ENCODE assay signal across 8 mouse cellular contexts in the genomic region with DNA sequence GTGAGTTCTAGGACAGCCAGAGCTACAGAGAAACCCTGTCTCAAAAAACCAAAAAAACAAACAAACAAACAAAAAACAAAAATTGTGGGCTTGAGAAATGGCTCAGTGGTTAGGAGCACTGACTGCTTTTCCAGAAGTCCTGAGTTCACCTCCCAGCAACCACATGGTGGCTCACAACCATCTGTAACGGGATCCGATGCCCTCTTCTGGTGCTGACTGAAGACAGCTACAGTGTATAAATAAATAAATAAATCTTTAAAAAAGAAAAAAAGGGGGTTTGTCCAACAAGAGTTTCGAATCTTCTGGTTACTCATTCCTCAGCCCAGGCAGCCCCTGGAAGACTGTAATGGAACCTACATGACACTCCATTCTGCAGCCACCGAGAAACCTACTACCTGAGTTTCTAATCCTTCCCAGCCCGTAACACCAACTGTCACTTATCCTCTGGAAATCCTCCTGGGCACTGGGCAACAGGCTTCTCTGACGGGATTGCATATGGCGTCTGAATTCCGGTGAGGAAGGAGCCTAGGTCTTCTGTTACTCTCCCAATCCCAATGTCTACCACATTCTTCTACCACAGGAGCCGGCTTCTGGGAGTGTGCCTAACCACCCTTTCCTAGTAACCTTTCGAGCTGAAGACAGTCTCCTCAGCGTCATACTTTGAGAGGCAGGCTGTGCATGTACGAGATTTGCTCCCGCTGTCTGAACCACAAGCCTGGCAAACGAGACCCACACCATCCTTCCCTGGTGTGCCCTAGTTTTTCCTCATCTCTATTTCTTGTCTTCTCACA. TPM values are rescaled to one million over a fixed set of nuclear protein-coding genes. Genes with fewer than 3 reads are reported as not detected.
DNase-seq lines count a peak whose midpoint lies in the region; ATAC-seq and TF ChIP-seq lines count a peak whose summit lies in the region.

No protein-coding gene starts in this region.

- H3K4me2 ChIP-seq in embryonic facial prominence, embryonic 15.5 days (replicated peaks) = peak overlapping the region; percentile 81

- peak overlapping the region; percentile 98; the same call in 1 of the 2 replicates for H3K27ac ChIP-seq in embryonic facial prominence, embryonic 15.5 days (replicated peaks)
- H3K27ac ChIP-seq in limb, embryonic 10.5 days = 0 out of 2 replicates have a peak overlapping the region, but pooled peaks have one; percentile 100
- peak overlapping the region; percentile 1; the same call in 1 of the 2 replicates for H3K27ac ChIP-seq in small intestine, adult 2 months (ENCODE audit: insufficient read depth, low read depth, low read length)

- H3K36me3 ChIP-seq in megakaryocyte, embryonic 14.5 days (replicated peaks; ENCODE audit: low read length) = peaks cover 62% of the 10 kb centered on the region
- H3K36me3 ChIP-seq in embryonic facial prominence, embryonic 15.5 days = peaks cover 36% of the 10 kb centered on the region
- H3K36me3 ChIP-seq in limb, embryonic 10.5 days = peaks cover 45% of the 10 kb centered on the region
- H3K36me3 ChIP-seq in small intestine, adult 2 months (ENCODE audit: control insufficient read depth, insufficient read depth, low read length) = peaks cover 34% of the 10 kb centered on the region

- WGBS in embryonic facial prominence, embryonic 15.5 days = 53% methylated on average over 14 of the region's 14 CpGs
- WGBS in limb, embryonic 10.5 days = 77% methylated on average over 14 of the region's 14 CpGs
- 62% methylated on average over 14 of the region's 14 CpGs for WGBS in small intestine, adult 2 months

- no peaks in the 10 kb centered on the region for H3K27me3 ChIP-seq in megakaryocyte, embryonic 14.5 days (replicated peaks)
- H3K27me3 ChIP-seq in embryonic facial prominence, embryonic 15.5 days = no peaks in the 10 kb centered on the region
- H3K27me3 ChIP-seq in limb, embryonic 10.5 days (ENCODE audit: low read depth, poor library complexity, severe bottlenecking) = no peaks in the 10 kb centered on the region
- H3K27me3 ChIP-seq in small intestine, adult 2 months (ENCODE audit: control insufficient read depth, insufficient read depth, low read length) = no peaks in the 10 kb centered on the region

- no peak for DNase-seq in limb, embryonic 10.5 days (ENCODE audit: low spot score)
- DNase-seq in layer of hippocampus, adult 11-12 months (ENCODE audit: low spot score) = no peak
- no peak for DNase-seq in embryo, embryonic 11 days

- ATAC-seq in megakaryocyte, adult 5-6 weeks (ENCODE audit: poor library complexity, severe bottlenecking) = no peak
- ATAC-seq in embryonic facial prominence, embryonic 15.5 days (ENCODE audit: insufficient number of reproducible peaks, low FRiP score, low TSS enrichment, low read depth) = no peak
- ATAC-seq in cerebellum, adult (ENCODE audit: insufficient number of reproducible peaks, low FRiP score, low TSS enrichment) = no peak

- no peak overlapping the region; the same call in 1 of the 2 replicates for H3K9ac ChIP-seq in embryonic facial prominence, embryonic 15.5 days

- no peak for TF ChIP-seq POLR2A in small intestine, adult 2 months (IDR thresholded peaks at IDR 0.05; ENCODE audit: low read depth, low read length)

- no peaks in the 10 kb centered on the region for H3K9me3 ChIP-seq in megakaryocyte, embryonic 14.5 days
- no peaks in the 10 kb centered on the region for H3K9me3 ChIP-seq in embryonic facial prominence, embryonic 15.5 days (replicated peaks)
- H3K9me3 ChIP-seq in limb, embryonic 10.5 days (replicated peaks) = no peaks in the 10 kb centered on the region

- peaks cover 76% of the 10 kb centered on the region for H3K4me1 ChIP-seq in megakaryocyte, embryonic 14.5 days
- peaks cover 22% of the 10 kb centered on the region for H3K4me1 ChIP-seq in embryonic facial prominence, embryonic 15.5 days
- H3K4me1 ChIP-seq in limb, embryonic 10.5 days = peaks cover 20% of the 10 kb centered on the region
- peaks cover 7% of the 10 kb centered on the region for H3K4me1 ChIP-seq in small intestine, adult 2 months (ENCODE audit: control insufficient read depth, insufficient read depth, insufficient read length, low read length)

- H3K4me3 ChIP-seq in megakaryocyte, embryonic 14.5 days (replicated peaks) = peak overlapping the region; percentile 93
- peak overlapping the region; percentile 78 for H3K4me3 ChIP-seq in embryonic facial prominence, embryonic 15.5 days (replicated peaks)
- H3K4me3 ChIP-seq in limb, embryonic 10.5 days = peak overlapping the region; percentile 86
- H3K4me3 ChIP-seq in small intestine, adult 2 months (ENCODE audit: low read depth, low read length) = peak overlapping the region; percentile 26

- no peak for TF ChIP-seq CTCF in small intestine, adult 2 months (IDR thresholded peaks at IDR 0.05; ENCODE audit: extremely low read depth, insufficient read length, insufficient replicate concordance, low read depth, low read length)

RNA-seq across cellular contexts. Expression of gene Flcn, which starts 1.5 kb away (rescaled TPM):
- polyA plus RNA-seq in megakaryocyte, embryonic 14.5 days (2012; ENCODE audit: insufficient read depth, low replicate concordance) = 12.2 and 19.0 TPM in 2 replicates
- total RNA-seq in megakaryocyte, adult 5-6 weeks (2015) = 11.3 and 11.4 TPM in 2 replicates
- 19.9 and 25.3 TPM in 2 replicates for total RNA-seq in megakaryocyte, adult 5-6 weeks (2017)
- polyA plus RNA-seq in embryonic facial prominence, embryonic 15.5 days (2015; fragmentation: Nextera tagmentation; extraction: Ambion mirVana) = 36.6 and 38.9 TPM in 2 replicates
- 32.8 and 36.6 TPM in 2 replicates for polyA plus RNA-seq in limb, embryonic 10.5 days (2016; fragmentation: Nextera tagmentation; extraction: Ambion mirVana)
- polyA plus RNA-seq in small intestine, adult 2 months (2012; rRNA removed) = 9.9 and 23.8 TPM in 2 replicates

RNA-seq across cellular contexts. Expression of gene Pld6, which starts 20.9 kb away (rescaled TPM):
- 0.43 TPM in 1 of 2 replicates, not detected in the other for polyA plus RNA-seq in megakaryocyte, embryonic 14.5 days (2012; ENCODE audit: insufficient read depth, low replicate concordance)
- total RNA-seq in megakaryocyte, adult 5-6 weeks (2015) = not detected in 2 replicates
- total RNA-seq in megakaryocyte, adult 5-6 weeks (2017) = not detected in 2 replicates
- 2.8 and 3.8 TPM in 2 replicates for polyA plus RNA-seq in embryonic facial prominence, embryonic 15.5 days (2015; fragmentation: Nextera tagmentation; extraction: Ambion mirVana)
- polyA plus RNA-seq in limb, embryonic 10.5 days (2016; fragmentation: Nextera tagmentation; extraction: Ambion mirVana) = 4.5 and 4.9 TPM in 2 replicates
- polyA plus RNA-seq in small intestine, adult 2 months (2012; rRNA removed) = 0.72 and 1.3 TPM in 2 replicates

RNA-seq across cellular contexts. Expression of gene Nt5m, which starts 30.9 kb away (rescaled TPM):
- 42.2 and 46.8 TPM in 2 replicates for polyA plus RNA-seq in megakaryocyte, embryonic 14.5 days (2012; ENCODE audit: insufficient read depth, low replicate concordance)
- 9.9 and 13.1 TPM in 2 replicates for total RNA-seq in megakaryocyte, adult 5-6 weeks (2015)
- total RNA-seq in megakaryocyte, adult 5-6 weeks (2017) = 7.7 and 11.3 TPM in 2 replicates
- polyA plus RNA-seq in embryonic facial prominence, embryonic 15.5 days (2015; fragmentation: Nextera tagmentation; extraction: Ambion mirVana) = 42.7 and 43.4 TPM in 2 replicates
- polyA plus RNA-seq in limb, embryonic 10.5 days (2016; fragmentation: Nextera tagmentation; extraction: Ambion mirVana) = 34.8 and 41.8 TPM in 2 replicates
- polyA plus RNA-seq in small intestine, adult 2 months (2012; rRNA removed) = 15.7 and 29.4 TPM in 2 replicates

RNA-seq across cellular contexts. Expression of gene Cops3, which starts 31.3 kb away (rescaled TPM):
- polyA plus RNA-seq in megakaryocyte, embryonic 14.5 days (2012; ENCODE audit: insufficient read depth, low replicate concordance) = 9.1 and 21.7 TPM in 2 replicates
- 88.2 and 94.6 TPM in 2 replicates for total RNA-seq in megakaryocyte, adult 5-6 weeks (2015)
- total RNA-seq in megakaryocyte, adult 5-6 weeks (2017) = 90.2 and 100 TPM in 2 replicates
- 175 and 181 TPM in 2 replicates for polyA plus RNA-seq in embryonic facial prominence, embryonic 15.5 days (2015; fragmentation: Nextera tagmentation; extraction: Ambion mirVana)
- 245 and 248 TPM in 2 replicates for polyA plus RNA-seq in limb, embryonic 10.5 days (2016; fragmentation: Nextera tagmentation; extraction: Ambion mirVana)
- polyA plus RNA-seq in small intestine, adult 2 months (2012; rRNA removed) = 6.0 and 9.5 TPM in 2 replicates

Comparison
In these comparisons a context has a peak if more than half of its experiments do, and no peak if none do; other contexts are left out.
1. H3K4me3 ChIP-seq: peak in every context shown above with its lines; median percentile 93 in megakaryocyte, embryonic 14.5 days; 86 in limb, embryonic 10.5 days; 78 in embryonic facial prominence, embryonic 15.5 days; 26 in small intestine, adult 2 months.
2. H3K27ac ChIP-seq: peak in every context shown above with its lines; median percentile 100 in limb, embryonic 10.5 days; 98 in embryonic facial prominence, embryonic 15.5 days; 1 in small intestine, adult 2 months.